Mouse (Mus musculus): ENCODE measurements around the gene Magi2.
"Not testable (repeated sequence)": the region's sequence is repeated elsewhere in the genome, so short reads cannot be mapped to it uniquely, and the experiment has no call there.

Magi2 gene

GRCm38 (mm10) chr5:20703971-20704575, 1477.2 kb downstream of the Magi2 start:
- DNase-seq (ENCODE audit: low read depth) = no peak

- DNase-seq (ENCODE audit: low read depth) = no peak
These were observed 1478.0 kb downstream of the Magi2 start for GRCm38 (mm10) chr5:20704886-20705285.

GRCm38 (mm10) chr5:20706322-20707282, 1479.8 kb downstream of the Magi2 start:
- DNase-seq (ENCODE audit: low read depth) = not testable (repeated sequence)

- not testable (repeated sequence) for DNase-seq (ENCODE audit: low read depth)
These were observed 1484.0 kb downstream of the Magi2 start for GRCm38 (mm10) chr5:20710845-20711244.

- not testable (repeated sequence) for DNase-seq (ENCODE audit: low read depth)
These were observed 1487.8 kb downstream of the Magi2 start for GRCm38 (mm10) chr5:20714619-20715018.

GRCm38 (mm10) chr5:20715980-20716379, 1489.1 kb downstream of the Magi2 start:
- not testable (repeated sequence) for DNase-seq (ENCODE audit: low read depth)

- DNase-seq (ENCODE audit: low read depth) = peak; percentile 54
These were observed 1493.5 kb downstream of the Magi2 start for GRCm38 (mm10) chr5:20720201-20720900.

- not testable (repeated sequence) for DNase-seq (ENCODE audit: low read depth)
These were observed 1496.4 kb downstream of the Magi2 start for GRCm38 (mm10) chr5:20723226-20723625.

- no peak for DNase-seq (ENCODE audit: low read depth)
These were observed 1512.0 kb downstream of the Magi2 start for GRCm38 (mm10) chr5:20738795-20739194.

- no peak for DNase-seq (ENCODE audit: low read depth)
These were observed 1514.4 kb downstream of the Magi2 start for GRCm38 (mm10) chr5:20741193-20741592.

- DNase-seq (ENCODE audit: low read depth) = no peak
These were observed 1515.1 kb downstream of the Magi2 start for GRCm38 (mm10) chr5:20741936-20742335.

- no peak for DNase-seq (ENCODE audit: low read depth)
These were observed 1521.3 kb downstream of the Magi2 start for GRCm38 (mm10) chr5:20748142-20748541.

- DNase-seq (ENCODE audit: low read depth) = no peak
These were observed 1522.0 kb downstream of the Magi2 start for GRCm38 (mm10) chr5:20748856-20749255.

GRCm38 (mm10) chr5:20749535-20749934, 1522.7 kb downstream of the Magi2 start:
- DNase-seq (ENCODE audit: low read depth) = no peak

GRCm38 (mm10) chr5:20751000-20751399, 1524.2 kb downstream of the Magi2 start:
- no peak for DNase-seq (ENCODE audit: low read depth)

GRCm38 (mm10) chr5:20751696-20752095, 1524.9 kb downstream of the Magi2 start:
- peak; percentile 81 for DNase-seq (ENCODE audit: low read depth)

GRCm38 (mm10) chr5:20753096-20753495, 1526.3 kb downstream of the Magi2 start:
- DNase-seq (ENCODE audit: low read depth) = peak; percentile 46

- no peak for DNase-seq (ENCODE audit: low read depth)
These were observed 1527.1 kb downstream of the Magi2 start for GRCm38 (mm10) chr5:20753963-20754362.

Data from fibroblast of lung, adult 2 months (primary cell).